Mouse (Mus musculus): ENCODE measurements around the gene Drosha. TPM values are rescaled to one million over a fixed set of nuclear protein-coding genes. Genes with fewer than 3 reads are reported as not detected.

Drosha gene
- polyA plus RNA-seq, 1 experiment from 2014 or later: 8.4 TPM

GRCm38 (mm10) chr15:12842833-12843232, 18.2 kb downstream of the Drosha start:
- Histone ChIP-seq H3K9me3 (ENCODE audit: control insufficient read depth) (no peaks in the 10 kb centered on the region), H3K36me3 (ENCODE audit: control insufficient read depth, insufficient read depth) (peaks cover 70% of the 10 kb centered on the region), H3K4me3 (ENCODE audit: low read depth, low read length) (no peak overlapping the region), H3K27me3 (replicated peaks; ENCODE audit: control insufficient read depth, insufficient read depth, low read length) (no peaks in the 10 kb centered on the region), H3K9ac (ENCODE audit: low read depth, low read length) (no peak overlapping the region), H3K4me2 (replicated peaks; ENCODE audit: low read depth) (no peak overlapping the region), H3K27ac (ENCODE audit: low read depth, low read length) (no peak overlapping the region), H3K4me1 (replicated peaks; ENCODE audit: control insufficient read depth, insufficient read depth, low read length) (no peaks in the 10 kb centered on the region)
- 80% methylated on average over 7 of the region's 7 CpGs for WGBS
- TF ChIP-seq CTCF (IDR thresholded peaks at IDR 0.05; ENCODE audit: low read depth): peak; percentile 38; the same call in 1 of the 2 replicates
- ATAC-seq: no peak

DNA sequence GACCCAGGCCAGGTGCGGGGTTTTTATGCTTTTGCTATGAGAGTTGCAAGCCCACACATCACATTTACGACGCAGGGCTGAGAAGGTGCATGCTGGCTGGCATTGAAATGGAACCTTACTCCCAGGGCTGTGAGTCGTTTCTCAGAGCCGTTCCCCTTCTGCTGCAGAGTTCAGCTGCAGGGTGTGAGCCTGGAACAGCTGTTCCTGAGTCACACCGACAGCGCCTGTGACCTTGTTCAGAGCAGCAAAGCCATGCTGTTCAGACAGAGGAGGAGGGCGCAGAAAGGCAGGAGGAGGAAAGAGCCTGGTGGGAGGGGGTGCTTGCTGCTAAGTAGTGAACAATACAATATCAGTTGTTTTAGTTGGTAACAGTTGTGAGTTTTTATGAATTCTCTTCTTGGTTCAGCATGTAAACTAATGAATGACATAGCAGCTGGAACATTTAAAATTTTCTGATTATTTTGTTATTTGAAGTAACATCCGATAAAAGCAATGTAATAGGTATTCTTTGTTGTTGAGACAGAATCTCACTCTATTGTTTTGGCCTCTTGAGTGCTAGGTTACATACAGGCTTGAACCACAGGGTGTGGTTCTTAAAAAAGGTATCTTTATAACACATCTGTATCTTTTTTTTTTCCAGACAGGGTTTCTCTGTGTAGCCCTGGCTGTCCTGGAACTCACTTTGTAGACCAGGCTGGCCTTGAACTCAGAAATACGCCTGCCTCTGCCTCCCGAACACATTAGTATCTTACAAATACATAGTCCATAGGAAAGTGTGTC, 23.8 kb downstream of the Drosha start:
- H3K27me3 ChIP-seq (replicated peaks; ENCODE audit: control insufficient read depth, insufficient read depth, low read length): no peaks in the 10 kb centered on the region
- no peak overlapping the region for H3K4me2 ChIP-seq (replicated peaks; ENCODE audit: low read depth)
- no peak for TF ChIP-seq CTCF (IDR thresholded peaks at IDR 0.05; ENCODE audit: low read depth)
- H3K9me3 ChIP-seq (ENCODE audit: control insufficient read depth): no peaks in the 10 kb centered on the region
- H3K4me3 ChIP-seq (ENCODE audit: low read depth, low read length): no peak overlapping the region
- H3K36me3 ChIP-seq (ENCODE audit: control insufficient read depth, insufficient read depth): peaks cover 69% of the 10 kb centered on the region
- H3K9ac ChIP-seq (ENCODE audit: low read depth, low read length): no peak overlapping the region
- 74% methylated on average over 11 of the region's 11 CpGs for WGBS
- H3K4me1 ChIP-seq (replicated peaks; ENCODE audit: control insufficient read depth, insufficient read depth, low read length): no peaks in the 10 kb centered on the region
- no peak for ATAC-seq
- no peak overlapping the region for H3K27ac ChIP-seq (ENCODE audit: low read depth, low read length)

- Histone ChIP-seq H3K27ac (ENCODE audit: low read depth, low read length) (no peak overlapping the region), H3K9ac (ENCODE audit: low read depth, low read length) (no peak overlapping the region), H3K27me3 (replicated peaks; ENCODE audit: control insufficient read depth, insufficient read depth, low read length) (no peaks in the 10 kb centered on the region), H3K4me1 (replicated peaks; ENCODE audit: control insufficient read depth, insufficient read depth, low read length) (no peaks in the 10 kb centered on the region), H3K36me3 (ENCODE audit: control insufficient read depth, insufficient read depth) (peaks cover 68% of the 10 kb centered on the region), H3K9me3 (ENCODE audit: control insufficient read depth) (no peaks in the 10 kb centered on the region), H3K4me3 (ENCODE audit: low read depth, low read length) (no peak overlapping the region), H3K4me2 (replicated peaks; ENCODE audit: low read depth) (no peak overlapping the region)
- peak; percentile 44 for TF ChIP-seq CTCF (IDR thresholded peaks at IDR 0.05; ENCODE audit: low read depth)
- 85% methylated on average over 4 of the region's 4 CpGs for WGBS
- no peak for ATAC-seq
Measured at GRCm38 (mm10) chr15:12849373-12849772, 24.8 kb downstream of the Drosha start.

GRCm38 (mm10) chr15:12853471-12853870, 28.9 kb downstream of the Drosha start:
- H3K4me3 ChIP-seq (ENCODE audit: low read depth, low read length): no peak overlapping the region
- no peaks in the 10 kb centered on the region for H3K27me3 ChIP-seq (replicated peaks; ENCODE audit: control insufficient read depth, insufficient read depth, low read length)
- H3K9ac ChIP-seq (ENCODE audit: low read depth, low read length): no peak overlapping the region
- WGBS: 94% methylated on average over 8 of the region's 8 CpGs
- peaks cover 54% of the 10 kb centered on the region for H3K36me3 ChIP-seq (ENCODE audit: control insufficient read depth, insufficient read depth)
- no peaks in the 10 kb centered on the region for H3K9me3 ChIP-seq (ENCODE audit: control insufficient read depth)
- no peak for ATAC-seq
- no peak overlapping the region for H3K27ac ChIP-seq (ENCODE audit: low read depth, low read length)
- TF ChIP-seq CTCF (IDR thresholded peaks at IDR 0.05; ENCODE audit: low read depth): no peak
- no peak overlapping the region for H3K4me2 ChIP-seq (replicated peaks; ENCODE audit: low read depth)
- H3K4me1 ChIP-seq (replicated peaks; ENCODE audit: control insufficient read depth, insufficient read depth, low read length): no peaks in the 10 kb centered on the region

- H3K36me3 ChIP-seq (ENCODE audit: control insufficient read depth, insufficient read depth): peaks cover 52% of the 10 kb centered on the region
- WGBS: 82% methylated on average over 6 of the region's 6 CpGs
Measured at GRCm38 (mm10) chr15:12856780-12857179, 32.2 kb downstream of the Drosha start.

DNA sequence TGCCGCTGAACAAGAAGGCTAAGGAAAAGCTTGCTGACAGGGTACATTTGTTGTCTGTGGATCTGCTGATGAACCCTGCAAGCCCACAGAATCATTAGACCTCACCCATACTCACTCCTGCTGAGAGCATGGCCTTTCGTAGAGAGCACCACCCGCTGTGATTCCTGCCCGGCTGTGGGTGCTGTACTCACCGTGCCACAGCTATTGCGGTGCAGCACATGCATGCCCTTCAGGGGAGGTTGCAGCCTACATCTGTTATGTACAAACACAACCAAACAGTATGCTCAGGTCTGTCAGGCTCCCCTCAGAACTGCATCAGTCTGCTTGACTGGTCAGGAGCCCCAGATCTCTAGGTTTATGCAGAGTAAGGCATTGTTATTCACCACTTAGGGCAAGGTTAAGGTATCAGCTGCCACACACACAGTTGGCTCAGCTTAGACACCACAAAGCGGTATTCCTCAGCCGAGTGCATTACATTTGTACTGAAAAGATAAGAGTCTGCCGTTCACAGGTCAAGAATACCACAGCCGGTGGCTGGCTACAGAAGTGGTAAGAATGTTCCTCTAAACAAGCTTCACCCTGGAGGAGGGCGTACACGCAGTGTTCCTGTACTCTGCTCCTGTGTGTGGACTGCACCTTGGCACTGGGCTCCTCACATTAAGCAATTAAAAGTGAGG, 33.4 kb downstream of the Drosha start:
- Histone ChIP-seq H3K36me3 (ENCODE audit: control insufficient read depth, insufficient read depth) (peaks cover 53% of the 10 kb centered on the region), H3K27ac (ENCODE audit: low read depth, low read length) (no peak overlapping the region), H3K4me3 (ENCODE audit: low read depth, low read length) (no peak overlapping the region), H3K9me3 (ENCODE audit: control insufficient read depth) (no peaks in the 10 kb centered on the region), H3K27me3 (replicated peaks; ENCODE audit: control insufficient read depth, insufficient read depth, low read length) (no peaks in the 10 kb centered on the region), H3K4me1 (replicated peaks; ENCODE audit: control insufficient read depth, insufficient read depth, low read length) (no peaks in the 10 kb centered on the region), H3K4me2 (replicated peaks; ENCODE audit: low read depth) (no peak overlapping the region), H3K9ac (ENCODE audit: low read depth, low read length) (no peak overlapping the region)
- WGBS: 87% methylated on average over 12 of the region's 12 CpGs
- no peak for ATAC-seq
- TF ChIP-seq CTCF (IDR thresholded peaks at IDR 0.05; ENCODE audit: low read depth): no peak

More at GRCm38 (mm10) chr15:12856780-12857179, 32.2 kb downstream of the Drosha start:
- no peak for TF ChIP-seq CTCF (IDR thresholded peaks at IDR 0.05; ENCODE audit: low read depth)
- no peak for ATAC-seq
- no peaks in the 10 kb centered on the region for H3K4me1 ChIP-seq (replicated peaks; ENCODE audit: control insufficient read depth, insufficient read depth, low read length)
- no peak overlapping the region for H3K9ac ChIP-seq (ENCODE audit: low read depth, low read length)
- no peak overlapping the region for H3K27ac ChIP-seq (ENCODE audit: low read depth, low read length)
- no peaks in the 10 kb centered on the region for H3K9me3 ChIP-seq (ENCODE audit: control insufficient read depth)
- H3K4me3 ChIP-seq (ENCODE audit: low read depth, low read length): no peak overlapping the region
- H3K27me3 ChIP-seq (replicated peaks; ENCODE audit: control insufficient read depth, insufficient read depth, low read length): no peaks in the 10 kb centered on the region
- no peak overlapping the region for H3K4me2 ChIP-seq (replicated peaks; ENCODE audit: low read depth)

Data from intestine, postnatal 0 days (tissue).